Mouse (Mus musculus): ENCODE measurements around the gene Ap3m1.

DNA sequence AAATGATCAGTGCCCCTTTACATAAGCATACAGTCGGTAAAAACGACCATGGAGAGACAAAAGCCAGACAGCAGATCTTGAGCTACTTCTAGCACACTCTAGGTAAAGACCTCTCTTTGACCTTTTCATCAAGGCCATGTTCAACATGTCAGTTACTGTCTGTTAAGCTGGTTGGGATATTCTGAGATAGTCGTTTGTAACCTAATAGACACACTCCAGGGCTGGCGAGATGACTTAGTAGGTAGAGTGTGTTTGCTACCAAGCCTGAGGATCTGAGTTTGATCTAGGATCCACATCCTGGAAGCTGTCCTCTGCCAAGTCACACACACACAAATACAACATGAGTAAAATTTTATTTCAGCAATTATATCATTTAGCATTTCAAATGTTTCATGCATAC, 12.7 kb downstream of the Ap3m1 start:
- no peak for TF ChIP-seq CTCF (IDR thresholded peaks at IDR 0.05; ENCODE audit: borderline replicate concordance, extremely low read depth, insufficient read depth, insufficient read length)
- TF ChIP-seq POLR2A (IDR thresholded peaks at IDR 0.05; ENCODE audit: borderline replicate concordance, extremely low read depth, insufficient read depth, insufficient read length, poor library complexity, severe bottlenecking): no peak

Data from brain, embryonic 14.5 days (tissue).